Comparison of ENCODE assay signal across 8 mouse cellular contexts in the genomic region with DNA sequence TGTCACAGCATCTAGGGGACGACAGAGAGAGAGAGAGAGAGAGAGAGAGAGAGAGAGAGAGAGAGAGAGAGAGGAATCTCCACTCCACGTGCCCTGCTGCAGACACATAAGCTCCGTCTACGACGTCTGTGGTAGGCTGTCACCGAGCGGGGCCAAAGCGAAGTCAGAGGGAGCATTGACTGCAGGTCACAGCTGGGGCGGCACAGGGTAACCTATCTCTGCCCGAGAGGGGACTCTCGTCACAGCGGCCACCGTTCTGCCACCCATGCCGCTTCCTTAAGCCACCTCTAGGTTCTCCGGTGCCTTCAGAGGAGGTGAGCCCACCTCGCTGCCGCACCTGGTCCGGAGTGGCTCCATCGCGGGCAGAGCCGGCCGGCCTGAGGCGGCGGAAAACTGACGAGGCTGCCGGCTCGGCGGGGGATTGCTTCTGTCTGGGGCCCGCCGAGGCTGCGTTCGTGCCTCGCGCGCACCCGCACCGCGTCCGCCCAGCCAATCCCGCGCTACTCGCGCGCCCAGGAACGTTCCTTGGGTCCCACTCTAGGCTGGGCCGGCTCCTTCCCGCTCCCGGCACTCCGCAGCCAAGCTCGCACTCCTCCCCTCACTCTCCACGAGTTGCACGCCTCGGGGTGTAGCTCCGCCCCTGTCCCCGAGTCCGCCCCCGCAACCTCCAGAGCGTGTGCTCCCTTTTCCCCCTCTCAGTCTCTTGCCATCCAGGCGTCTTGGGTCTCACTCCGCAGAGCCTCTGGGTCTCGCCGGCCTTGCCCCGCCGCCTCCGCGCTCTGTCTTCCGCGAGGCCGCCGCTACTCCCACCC. TPM values are rescaled to one million over a fixed set of nuclear protein-coding genes. Genes with fewer than 3 reads are reported as not detected.
A peak's percentile ranks its signal among the peaks of the same experiment; 100 is the strongest.
DNase-seq lines count a peak whose midpoint lies in the region; ATAC-seq and TF ChIP-seq lines count a peak whose summit lies in the region.

A gene (plus strand): TSS at position 673 of the 812 bp plus-strand sequence.

- TF ChIP-seq RAD21 in CH12.LX (IDR thresholded peaks at IDR 0.05; ENCODE audit: low read depth, low read length): no peak

- H3K79me2 ChIP-seq in CH12.LX (replicated peaks; ENCODE audit: control insufficient read depth, extremely low read depth, insufficient read depth, poor library complexity, severe bottlenecking): peaks cover 13% of the 10 kb centered on the region

- peak; percentile 96 for ATAC-seq in forebrain, embryonic 11.5 days (replicated peaks; ENCODE audit: low FRiP score)
- peak; percentile 92 for ATAC-seq in heart, embryonic 16.5 days (replicated peaks; ENCODE audit: extremely low read depth, insufficient read depth, low FRiP score)
- peak; percentile 91 for ATAC-seq in liver, embryonic 16.5 days (ENCODE audit: low read depth)
- peak; percentile 98 for ATAC-seq in neural tube, embryonic 13.5 days (ENCODE audit: low read depth)

- no peak for TF ChIP-seq CTCF in CH12.LX (conservative IDR thresholded peaks at IDR 0.05 in 1 of 2, IDR thresholded peaks at IDR 0.05 in 1 of 2; ENCODE audit: low read depth in 2 of 2, low read length in 2 of 2)

- H3K9me3 ChIP-seq in CH12.LX (replicated peaks; ENCODE audit: low read length): no peaks in the 10 kb centered on the region
- no peaks in the 10 kb centered on the region for H3K9me3 ChIP-seq in forebrain, embryonic 11.5 days (ENCODE audit: control insufficient read depth, low read length)
- H3K9me3 ChIP-seq in heart, embryonic 16.5 days (replicated peaks; ENCODE audit: control insufficient read depth, low read length): no peaks in the 10 kb centered on the region
- no peaks in the 10 kb centered on the region for H3K9me3 ChIP-seq in liver, embryonic 16.5 days (replicated peaks; ENCODE audit: control insufficient read depth, low read length)
- no peaks in the 10 kb centered on the region for H3K9me3 ChIP-seq in neural tube, embryonic 13.5 days

- peaks cover 2 to 13% of the 10 kb centered on the region in 2 experiments; a peak in 3 of 4 replicates for H3K4me1 ChIP-seq in CH12.LX (ENCODE audit: control insufficient read depth in 1 of 2, insufficient read depth in 2 of 2)
- H3K4me1 ChIP-seq in forebrain, embryonic 11.5 days (replicated peaks; ENCODE audit: control insufficient read depth, insufficient read depth, low read length): no peaks in the 10 kb centered on the region; the same call in 1 of the 2 replicates
- peaks cover 3% of the 10 kb centered on the region for H3K4me1 ChIP-seq in heart, embryonic 16.5 days (ENCODE audit: control insufficient read depth, insufficient read depth, low read length)
- H3K4me1 ChIP-seq in liver, embryonic 16.5 days (ENCODE audit: control insufficient read depth, low read depth, low read length): no peaks in the 10 kb centered on the region
- peaks cover 22% of the 10 kb centered on the region for H3K4me1 ChIP-seq in neural tube, embryonic 13.5 days (replicated peaks)

- H3K4me3 ChIP-seq in CH12.LX (replicated peaks in 1 of 3; ENCODE audit: low read depth in 2 of 3, low read length in 2 of 3, poor library complexity in 1 of 3): peak within 1 kb of the TSS; percentile 67 to 88 (median 86)
- peak within 1 kb of the TSS; percentile 63 for H3K4me3 ChIP-seq in forebrain, embryonic 11.5 days (ENCODE audit: low read depth, low read length)
- H3K4me3 ChIP-seq in heart, embryonic 16.5 days (ENCODE audit: low read length): peak within 1 kb of the TSS; percentile 98
- H3K4me3 ChIP-seq in liver, embryonic 16.5 days (ENCODE audit: low read depth, low read length): peak within 1 kb of the TSS; percentile 86
- peak within 1 kb of the TSS; percentile 98 for H3K4me3 ChIP-seq in neural tube, embryonic 13.5 days

- no peaks in the 10 kb centered on the region for H3K27me3 ChIP-seq in CH12.LX (replicated peaks)
- no peaks in the 10 kb centered on the region for H3K27me3 ChIP-seq in forebrain, embryonic 11.5 days (ENCODE audit: control insufficient read depth, insufficient read depth, low read length)
- no peaks in the 10 kb centered on the region for H3K27me3 ChIP-seq in heart, embryonic 16.5 days (ENCODE audit: control insufficient read depth, insufficient read depth, low read length)
- H3K27me3 ChIP-seq in liver, embryonic 16.5 days (ENCODE audit: control insufficient read depth, insufficient read depth, low read depth, low read length): no peaks in the 10 kb centered on the region
- H3K27me3 ChIP-seq in neural tube, embryonic 13.5 days: no peaks in the 10 kb centered on the region

- no peaks in the 10 kb centered on the region for H3K36me3 ChIP-seq in CH12.LX (replicated peaks in 1 of 2; ENCODE audit: control insufficient read depth in 1 of 2, insufficient read depth in 1 of 2, low read length in 1 of 2)
- no peaks in the 10 kb centered on the region for H3K36me3 ChIP-seq in forebrain, embryonic 11.5 days (ENCODE audit: control insufficient read depth, insufficient read depth, low read length)
- H3K36me3 ChIP-seq in heart, embryonic 16.5 days (ENCODE audit: control insufficient read depth, insufficient read depth): no peaks in the 10 kb centered on the region
- no peaks in the 10 kb centered on the region for H3K36me3 ChIP-seq in liver, embryonic 16.5 days (ENCODE audit: control insufficient read depth, insufficient read depth)
- no peaks in the 10 kb centered on the region for H3K36me3 ChIP-seq in neural tube, embryonic 13.5 days

- peak within 1 kb of the TSS; percentile 63 for H3K27ac ChIP-seq in CH12.LX (ENCODE audit: insufficient read depth, low read depth)
- peak within 1 kb of the TSS; percentile 97 for H3K27ac ChIP-seq in forebrain, embryonic 11.5 days (ENCODE audit: low read depth, low read length)
- H3K27ac ChIP-seq in heart, embryonic 16.5 days (ENCODE audit: low read length): peak within 1 kb of the TSS; percentile 99
- H3K27ac ChIP-seq in liver, embryonic 16.5 days (ENCODE audit: low read length): peak within 1 kb of the TSS; percentile 92
- H3K27ac ChIP-seq in neural tube, embryonic 13.5 days (replicated peaks): peak within 1 kb of the TSS; percentile 97

- H3K9ac ChIP-seq in CH12.LX (ENCODE audit: insufficient read depth, low read depth): peak within 1 kb of the TSS; percentile 70
- H3K9ac ChIP-seq in forebrain, embryonic 11.5 days (ENCODE audit: low read length): peak within 1 kb of the TSS; percentile 74
- peak within 1 kb of the TSS; percentile 94 for H3K9ac ChIP-seq in heart, embryonic 16.5 days (ENCODE audit: low read length)
- H3K9ac ChIP-seq in liver, embryonic 16.5 days (ENCODE audit: low read depth, low read length): peak within 1 kb of the TSS; percentile 78
- peak within 1 kb of the TSS; percentile 97 for H3K9ac ChIP-seq in neural tube, embryonic 13.5 days

- in situ Hi-C loops in CH12.LX (cut with MboI; ENCODE audit: low pct_ligation_motif_present, low pct_unique_long_range_greater_than_20kb, low sequenced_read_pairs): no loop called here

- WGBS in forebrain, embryonic 11.5 days: under 1% methylated on average over 55 of the region's 70 CpGs
- WGBS in heart, embryonic 16.5 days: under 1% methylated on average over 68 of the region's 70 CpGs
- WGBS in liver, embryonic 16.5 days (ENCODE audit: insufficient replicate concordance): 0% methylated on average over 69 of the region's 70 CpGs
- under 1% methylated on average over 70 of the region's 70 CpGs for WGBS in neural tube, embryonic 13.5 days

- peak within 1 kb of the TSS; percentile 95 for H3K4me2 ChIP-seq in CH12.LX (ENCODE audit: insufficient read depth, low read depth, poor library complexity, severe bottlenecking)
- peak within 1 kb of the TSS; percentile 75 for H3K4me2 ChIP-seq in forebrain, embryonic 11.5 days (ENCODE audit: low read depth, low read length, severe bottlenecking)
- peak within 1 kb of the TSS; percentile 86 for H3K4me2 ChIP-seq in heart, embryonic 16.5 days (ENCODE audit: low read depth, low read length)
- peak within 1 kb of the TSS; percentile 88 for H3K4me2 ChIP-seq in liver, embryonic 16.5 days (ENCODE audit: low read depth, low read length)
- H3K4me2 ChIP-seq in neural tube, embryonic 13.5 days: peak within 1 kb of the TSS; percentile 75

- peak; percentile 80 for DNase-seq in CH12.LX (ENCODE audit: extremely low read depth)
- DNase-seq in c-Kit-positive CD71-positive TER-119-negative erythroid progenitor cells, embryonic 14.5 days (ENCODE audit: low read depth): peak; percentile 81
- peak; percentile 95 for DNase-seq in forebrain, embryonic 11.5 days (ENCODE audit: low spot score)
- peak; percentile 92 for DNase-seq in kidney, postnatal 36 days
- DNase-seq in testis, postnatal 10 days (ENCODE audit: low spot score): peak; percentile 92

- TF ChIP-seq POLR2A in CH12.LX (IDR thresholded peaks at IDR 0.05; ENCODE audit: low read depth, low read length): peak; percentile 68; the same call in 1 of the 2 replicates

- no peak for TF ChIP-seq EP300 in CH12.LX (IDR thresholded peaks at IDR 0.05; ENCODE audit: low read length)

- dilution Hi-C loops in CH12.LX (cut with MboI; ENCODE audit: extremely low pct_ligation_motif_present, extremely low pct_unique_long_range_greater_than_20kb, low sequenced_read_pairs): no loop called here

TF ChIP-seq in CH12.LX, 34 proteins besides CTCF, POLR2A, EP300 and RAD21 (continues in another document):
- TF ChIP-seq USF1 (IDR thresholded peaks at IDR 0.05; ENCODE audit: low read depth, low read length): no peak
- TF ChIP-seq IRF4 (IDR thresholded peaks at IDR 0.05; ENCODE audit: low read depth, low read length): peak; percentile 18; the same call in 1 of the 2 replicates
- TF ChIP-seq RCOR1 (conservative IDR thresholded peaks at IDR 0.05; ENCODE audit: low read depth, low read length): no peak
- no peak for TF ChIP-seq ZNF384 (IDR thresholded peaks at IDR 0.05; ENCODE audit: low read depth, low read length)
- TF ChIP-seq NELFE (IDR thresholded peaks at IDR 0.05; ENCODE audit: low read depth, low read length): peak; percentile 57
- 0 out of 2 replicates have a peak, but pooled peaks have one; percentile 14 for TF ChIP-seq JUND (conservative IDR thresholded peaks at IDR 0.05; ENCODE audit: low read depth, low read length)
- peak; percentile 58 for TF ChIP-seq NRF1 (IDR thresholded peaks at IDR 0.05; ENCODE audit: low read depth, low read length)
- 0 out of 2 replicates have a peak, but pooled peaks have one; percentile 33 for TF ChIP-seq CHD2 (IDR thresholded peaks at IDR 0.05; ENCODE audit: low read length)
- 0 out of 2 replicates have a peak, but pooled peaks have one; percentile 29 for TF ChIP-seq MAZ (IDR thresholded peaks at IDR 0.05; ENCODE audit: low read depth, low read length)
- TF ChIP-seq ETS1 (conservative IDR thresholded peaks at IDR 0.05; ENCODE audit: low read depth, low read length): peak; percentile 44; the same call in 1 of the 2 replicates

RNA-seq across cellular contexts. Expression of the gene that starts here (rescaled TPM):
- total RNA-seq in CH12.LX (2012; rRNA removed) (18.5 and 22.4 TPM in 2 replicates), CH12.LX (2014; rRNA removed) (16.8 and 18.2 TPM in 2 replicates)
- polyA plus RNA-seq in CH12.LX (2012; ENCODE audit: insufficient read length, low read depth): 13.9 and 16.3 TPM in 2 replicates
- polyA plus RNA-seq in forebrain, embryonic 11.5 days (2014; fragmentation: Nextera tagmentation; extraction: Ambion mirVana): 19.1 and 19.5 TPM in 2 replicates
- 14.4 and 14.7 TPM in 2 replicates for polyA plus RNA-seq in heart, embryonic 16.5 days (2015; fragmentation: Nextera tagmentation; extraction: Ambion mirVana)
- 4.7 and 6.3 TPM in 2 replicates for polyA plus RNA-seq in liver, embryonic 16.5 days (2015; fragmentation: Nextera tagmentation; extraction: Ambion mirVana)
- 37.8 and 44.5 TPM in 2 replicates for polyA plus RNA-seq in neural tube, embryonic 13.5 days (2015; fragmentation: Nextera tagmentation; extraction: Ambion mirVana)

Comparison
In these comparisons a context has a peak if more than half of its experiments do, and no peak if none do; other contexts are left out.
1. Peak in every context shown above with its lines: DNase-seq, ATAC-seq, H3K4me3 ChIP-seq and H3K27ac ChIP-seq.